Mouse (Mus musculus) embryonic stem cell, embryonic (primary cell): Measurements from ENCODE around the gene Col9a3.

Source experiments
- CTCF ChIA-PET, 4 experiments: fragments of 300-600 bp in 2 of 4; fragments of 350-600 bp in 2 of 4; sonication (Branson Sonifier 250); formaldehyde crosslinking; loops; one replicate each; lab custom pipeline; 2022; ENCODE audit warnings: inconsistent platforms in 2 of 4; lab: Charles Lee
- POLR2A ChIA-PET, 4 experiments: fragments of 300-600 bp in 2 of 4; fragments of 350-600 bp in 2 of 4; sonication (Branson Sonifier 250); formaldehyde crosslinking; loops; one replicate each; lab custom pipeline; 2022; ENCODE audit warnings: antibody characterized with exemption in 4 of 4, inconsistent platforms in 1 of 4; lab: Charles Lee

Col9a3 gene

GRCm38 (mm10) chr2:180597490-180597889, at the start of gene Col9a3:
TSS of gene Col9a3 (plus strand) at chr2:180597790.
- CTCF ChIA-PET = interaction anchor here in 3 of 4 experiments (0.9 to 2.1 kb wide), 5 partner anchors 11 to 125 kb away, joined by 3 to 9 read pairs (median 3); no protein-coding TSS in a partner anchor
- POLR2A ChIA-PET = interaction anchor here (0.7 to 2.4 kb wide), 12 partner anchors 8 to 140 kb away, joined by 3 to 12 read pairs (median 4); partner anchors contain the start of genes Ogfr (in 3 of the 4) and Mrgbp (in 1 of the 4)

- CTCF ChIA-PET = interaction anchor here (0.6 to 1.4 kb wide), 5 partner anchors 11 to 918 kb away, joined by 3 read pairs; no protein-coding TSS in a partner anchor
- POLR2A ChIA-PET = interaction anchor here in 2 of 4 experiments (0.6 to 0.8 kb wide), 2 partner anchors 11 to 30 kb away, joined by 3 read pairs; no protein-coding TSS in a partner anchor
These were observed 45.2 kb upstream of the Col9a3 start for GRCm38 (mm10) chr2:180552340-180552739.

DNA sequence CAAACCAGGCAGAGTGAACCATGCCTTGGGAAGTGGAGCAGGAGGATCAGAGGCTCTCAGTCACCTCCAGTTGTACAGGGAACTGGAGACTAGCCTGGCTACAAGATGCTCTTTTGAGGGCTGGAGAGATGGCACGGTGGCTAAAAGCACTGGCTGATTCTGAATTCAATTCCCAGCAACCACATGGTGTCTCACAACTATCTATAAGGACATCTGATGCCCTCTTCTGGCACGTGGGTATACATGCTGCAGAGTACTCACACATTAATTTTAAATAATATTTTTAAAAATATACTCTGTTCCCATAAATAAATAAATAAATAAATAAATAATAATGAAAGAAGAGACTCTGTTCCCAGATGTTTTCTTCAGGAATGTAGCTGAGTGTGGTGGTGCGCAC, 42.4 kb upstream of the Col9a3 start:
- ChIA-PET CTCF (interaction anchor here in 2 of 4 experiments (1.3 to 2.4 kb wide), 2 partner anchors 83 kb away, joined by 3 to 7 read pairs; no protein-coding TSS in a partner anchor), POLR2A (interaction anchor here in 1 of 4 experiments (1.1 kb wide), 1 partner anchor 144 kb away, joined by 3 read pairs; no protein-coding TSS in a partner anchor)

- ChIA-PET CTCF (interaction anchor here in 1 of 4 experiments (2.4 kb wide), 1 partner anchor 84 kb away, joined by 7 read pairs; no protein-coding TSS in a partner anchor), POLR2A (interaction anchor here in 1 of 4 experiments (0.6 kb wide), 1 partner anchor 495 kb away, joined by 3 read pairs; no protein-coding TSS in a partner anchor)
These were observed 41.1 kb upstream of the Col9a3 start for GRCm38 (mm10) chr2:180556470-180556869.

DNA sequence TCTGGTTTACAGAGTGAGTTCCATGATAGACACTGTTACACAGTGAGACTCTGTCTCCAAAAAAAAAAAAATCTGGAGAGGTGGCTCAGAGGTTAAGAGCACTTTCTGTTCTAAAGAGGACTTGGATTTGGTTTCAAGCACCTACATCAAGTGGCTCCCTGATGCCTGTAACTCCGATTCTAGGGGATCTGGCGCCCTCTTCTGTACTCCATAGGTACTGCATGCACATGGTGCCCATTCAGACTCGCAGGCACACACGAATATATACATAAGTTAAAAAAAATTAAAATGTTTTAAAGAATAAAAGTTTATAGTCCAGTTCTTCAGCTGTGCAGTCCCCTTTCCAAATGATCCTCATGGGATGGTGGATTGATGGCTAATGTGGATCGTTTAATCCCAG, 37.3 kb upstream of the Col9a3 start:
- ChIA-PET POLR2A (interaction anchor here in 1 of 4 experiments (1.0 to 1.5 kb wide), 2 partner anchors 38 to 218 kb away, joined by 3 read pairs; no protein-coding TSS in a partner anchor), CTCF (interaction anchor here (0.6 to 2.7 kb wide), 10 partner anchors 10 to 284 kb away, joined by 3 to 35 read pairs (median 6); no protein-coding TSS in a partner anchor)

DNA sequence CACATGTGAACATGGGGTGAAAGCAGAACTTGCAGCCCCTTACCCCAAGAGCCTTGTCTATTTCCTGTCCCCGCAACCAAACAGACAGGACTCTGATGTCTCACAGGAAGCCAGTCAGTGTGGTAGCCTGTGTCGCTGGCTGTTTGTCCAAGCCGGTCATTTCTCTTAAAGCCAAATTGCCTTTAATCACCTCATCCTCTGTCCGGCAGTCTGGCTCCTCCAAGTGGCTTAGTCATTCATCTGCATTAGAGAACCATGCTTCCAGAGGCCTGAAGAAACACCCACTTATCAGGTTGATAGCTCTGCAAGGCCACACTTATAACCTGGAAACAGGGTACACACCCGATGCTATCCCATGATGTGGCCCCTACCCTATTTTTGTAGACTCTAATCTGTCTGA, 35.4 kb upstream of the Col9a3 start:
- CTCF ChIA-PET = interaction anchor here in 2 of 4 experiments (0.6 to 1.5 kb wide), 3 partner anchors 16 to 133 kb away, joined by 3 to 5 read pairs (median 4); no protein-coding TSS in a partner anchor
- POLR2A ChIA-PET = interaction anchor here in 2 of 4 experiments (0.9 to 1.3 kb wide), 2 partner anchors 17 to 20 kb away, joined by 3 read pairs; no protein-coding TSS in a partner anchor

DNA sequence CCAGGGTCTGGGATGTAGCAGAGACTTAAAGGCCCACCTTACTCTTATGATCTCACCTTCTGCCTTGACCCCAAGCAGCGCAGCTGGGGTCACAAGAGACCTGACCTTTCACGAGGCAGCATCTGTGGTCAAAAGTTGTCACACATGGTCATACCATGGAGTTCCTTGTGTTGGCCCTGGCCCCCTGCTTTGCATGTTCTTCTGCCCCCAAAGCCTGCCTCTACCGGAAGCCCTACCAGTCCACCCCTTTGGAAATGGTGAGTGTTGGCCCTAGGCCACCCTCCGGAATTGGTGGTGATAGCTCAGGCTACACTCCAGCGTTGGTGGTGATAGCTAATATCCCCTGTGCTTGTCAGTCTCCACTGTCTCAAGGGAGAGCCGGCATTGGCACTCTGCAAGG, 34.3 kb upstream of the Col9a3 start:
- ChIA-PET POLR2A (interaction anchor here in 2 of 4 experiments (0.9 to 1.3 kb wide), 5 partner anchors 19 to 77 kb away, joined by 3 read pairs; no protein-coding TSS in a partner anchor), CTCF (interaction anchor here in 3 of 4 experiments (1.0 to 1.8 kb wide), 9 partner anchors 10 to 154 kb away, joined by 3 to 8 read pairs (median 5); no protein-coding TSS in a partner anchor)

- CTCF ChIA-PET = interaction anchor here in 3 of 4 experiments (0.8 to 1.8 kb wide), 10 partner anchors 11 to 217 kb away, joined by 3 to 8 read pairs (median 4); no protein-coding TSS in a partner anchor
- POLR2A ChIA-PET = interaction anchor here in 3 of 4 experiments (0.6 to 1.3 kb wide), 5 partner anchors 11 to 77 kb away, joined by 3 read pairs; no protein-coding TSS in a partner anchor
These were observed 33.7 kb upstream of the Col9a3 start for GRCm38 (mm10) chr2:180563841-180564240.

- ChIA-PET CTCF (interaction anchor here (0.6 to 1.9 kb wide), 12 partner anchors 12 to 213 kb away, joined by 3 to 23 read pairs (median 5); no protein-coding TSS in a partner anchor), POLR2A (interaction anchor here in 2 of 4 experiments (0.6 kb wide), 2 partner anchors 18 to 217 kb away, joined by 3 to 7 read pairs; no protein-coding TSS in a partner anchor)
These were observed 31.2 kb upstream of the Col9a3 start for GRCm38 (mm10) chr2:180566240-180566913.

GRCm38 (mm10) chr2:180569028-180569643, 28.5 kb upstream of the Col9a3 start:
- ChIA-PET CTCF (interaction anchor here (0.7 to 2.2 kb wide), 13 partner anchors 9 to 306 kb away, joined by 3 to 15 read pairs (median 3); partner anchors contain the start of genes Mrgbp (in 1 of the 4) and Ogfr (in 1 of the 4)), POLR2A (interaction anchor here in 3 of 4 experiments (1.0 to 1.3 kb wide), 3 partner anchors 9 to 13 kb away, joined by 3 read pairs; partner anchors contain the start of gene Mrgbp (in 1 of the 3))

DNA sequence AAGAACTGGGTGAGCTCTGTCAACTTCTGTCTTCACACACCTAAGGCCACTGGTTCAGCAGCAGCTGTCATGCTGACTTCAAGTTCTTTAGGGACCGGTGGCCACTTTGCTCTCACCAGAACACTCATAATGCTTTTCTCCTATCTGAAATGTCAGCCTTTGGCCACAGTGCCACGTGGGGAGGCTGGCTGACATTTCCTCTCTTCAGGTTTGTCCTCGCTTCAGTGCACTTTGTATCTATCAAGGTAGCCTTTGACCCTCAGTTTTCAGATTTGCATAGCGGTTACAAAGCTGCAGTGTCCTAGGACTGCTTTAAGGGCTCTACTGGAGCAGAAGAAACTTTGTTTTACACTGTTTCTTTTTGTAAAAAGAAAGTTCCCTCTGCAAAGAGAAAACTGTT, 21.1 kb upstream of the Col9a3 start:
- CTCF ChIA-PET = interaction anchor here (0.6 to 4.4 kb wide), 8 partner anchors 74 to 391 kb away, joined by 3 to 37 read pairs (median 3); partner anchors contain the start of gene Arfgap1 (in 1 of the 4)

GRCm38 (mm10) chr2:180578686-180579085, 18.9 kb upstream of the Col9a3 start:
- ChIA-PET CTCF (interaction anchor here (0.6 to 4.4 kb wide), 69 partner anchors 8 to 371 kb away, joined by 3 to 37 read pairs (median 4); partner anchors contain the start of genes Ogfr (in 2 of the 4), Bhlhe23 (in 1 of the 4) and Col9a3 (in 1 of the 4)), POLR2A (interaction anchor here in 3 of 4 experiments (0.6 to 1.5 kb wide), 12 partner anchors 9 to 303 kb away, joined by 3 to 7 read pairs (median 3); partner anchors contain the start of gene Ogfr (in 2 of the 3))

More for the DNA sequence above, 21.1 kb upstream of the Col9a3 start:
- POLR2A ChIA-PET = interaction anchor here in 1 of 4 experiments (1.4 kb wide), 1 partner anchor 106 kb away, joined by 4 read pairs; no protein-coding TSS in a partner anchor

GRCm38 (mm10) chr2:180581002-180581401, 16.6 kb upstream of the Col9a3 start, which contains the start of gene Mrgbp:
TSS of gene Mrgbp (plus strand) at chr2:180581304.
- POLR2A ChIA-PET = interaction anchor here in 3 of 4 experiments (0.6 to 2.0 kb wide), 13 partner anchors 8 to 323 kb away, joined by 3 to 7 read pairs (median 4); partner anchors contain the start of genes Col9a3 (in 1 of the 3), Ogfr (in 1 of the 3), Rps21 (in 1 of the 3) and Tcfl5 (in 1 of the 3)
- CTCF ChIA-PET = interaction anchor here (0.7 to 2.6 kb wide), 20 partner anchors 10 to 305 kb away, joined by 3 to 24 read pairs (median 6); partner anchors contain the start of gene Col9a3 (in 1 of the 4)

GRCm38 (mm10) chr2:180582481-180583153, 15.0 kb upstream of the Col9a3 start:
- ChIA-PET POLR2A (interaction anchor here (0.6 to 1.8 kb wide), 25 partner anchors 9 to 325 kb away, joined by 3 to 7 read pairs (median 4); partner anchors contain the start of genes Col9a3 (in 1 of the 4), Rps21 (in 1 of the 4) and Tcfl5 (in 1 of the 4)), CTCF (interaction anchor here (0.6 to 2.6 kb wide), 37 partner anchors 8 to 311 kb away, joined by 3 to 24 read pairs (median 4); no protein-coding TSS in a partner anchor)

GRCm38 (mm10) chr2:180583154-180583507, 14.5 kb upstream of the Col9a3 start:
- CTCF ChIA-PET = interaction anchor here in 1 of 4 experiments (1.0 kb wide), 1 partner anchor 162 kb away, joined by 3 read pairs; no protein-coding TSS in a partner anchor
- POLR2A ChIA-PET = interaction anchor here in 2 of 4 experiments (0.9 to 1.7 kb wide), 8 partner anchors 15 to 326 kb away, joined by 3 to 8 read pairs (median 4); partner anchors contain the start of genes Col9a3 (in 1 of the 2) and Rps21 (in 1 of the 2)

DNA sequence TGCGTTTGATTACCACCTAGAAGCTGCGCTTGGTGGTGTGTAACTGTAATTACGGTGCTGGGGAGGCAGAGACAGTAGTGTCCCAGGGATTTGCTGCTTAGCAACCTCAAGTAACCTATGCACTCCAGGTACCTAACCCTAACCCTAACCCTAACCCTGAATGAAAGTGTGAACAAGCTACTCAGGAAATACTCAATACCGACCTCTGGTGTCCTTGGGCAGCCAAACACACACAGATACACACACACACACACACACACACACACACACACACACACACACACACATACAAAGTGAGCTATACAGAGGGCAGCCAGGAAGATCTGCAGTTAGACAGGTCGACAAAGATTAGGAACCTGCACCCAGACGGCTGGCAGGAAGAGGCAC, 8.9 kb upstream of the Col9a3 start:
- CTCF ChIA-PET = interaction anchor here (0.6 to 3.9 kb wide), 27 partner anchors 10 to 1365 kb away, joined by 3 to 18 read pairs (median 3); partner anchors contain the start of gene Bhlhe23 (in 1 of the 4)
- POLR2A ChIA-PET = interaction anchor here in 3 of 4 experiments (0.6 to 8.6 kb wide), 27 partner anchors 8 to 567 kb away, joined by 3 to 82 read pairs (median 4); partner anchors contain the start of genes Col9a3 (in 3 of the 3), Rps21 (in 2 of the 3), Tcfl5 (in 2 of the 3) and Dido1 (in 1 of the 3)
